Mouse (Mus musculus): Measurements from ENCODE around the gene Pced1b.

The Pced1b gene

GRCm38 (mm10) chr15:97421533-97421932 lies 174.6 kb downstream of the Pced1b start:
- ChIA-PET CTCF (interaction anchor here in 1 of 4 experiments (1.1 kb wide), 1 partner anchor 251 kb away, joined by 3 read pairs; no protein-coding TSS in a partner anchor), POLR2A (interaction anchor here in 2 of 4 experiments (0.8 to 2.8 kb wide), 9 partner anchors 9 to 53 kb away, joined by 3 to 10 read pairs (median 5); no protein-coding TSS in a partner anchor)

- POLR2A ChIA-PET: interaction anchor here in 2 of 4 experiments (0.6 to 2.8 kb wide), 12 partner anchors 8 to 55 kb away, joined by 3 to 10 read pairs (median 5); no protein-coding TSS in a partner anchor
- CTCF ChIA-PET: interaction anchor here in 1 of 4 experiments (0.7 to 2.8 kb wide), 3 partner anchors 11 to 93 kb away, joined by 3 to 9 read pairs (median 3); no protein-coding TSS in a partner anchor
These were observed 175.5 kb downstream of the Pced1b start for GRCm38 (mm10) chr15:97422212-97422944.

- ChIA-PET POLR2A (interaction anchor here in 3 of 4 experiments (0.5 to 1.8 kb wide), 11 partner anchors 10 to 1630 kb away, joined by 3 to 7 read pairs (median 3); no protein-coding TSS in a partner anchor), CTCF (interaction anchor here in 2 of 4 experiments (0.6 to 2.8 kb wide), 4 partner anchors 10 to 239 kb away, joined by 4 to 9 read pairs (median 7); no protein-coding TSS in a partner anchor)
These were observed 177.5 kb downstream of the Pced1b start for GRCm38 (mm10) chr15:97424375-97424774.

- CTCF ChIA-PET: interaction anchor here in 2 of 4 experiments (0.6 to 2.8 kb wide), 3 partner anchors 13 to 239 kb away, joined by 6 to 9 read pairs (median 8); no protein-coding TSS in a partner anchor
- POLR2A ChIA-PET: interaction anchor here in 3 of 4 experiments (0.5 to 1.4 kb wide), 7 partner anchors 9 to 169 kb away, joined by 3 to 8 read pairs (median 3); no protein-coding TSS in a partner anchor
These were observed 178.1 kb downstream of the Pced1b start for GRCm38 (mm10) chr15:97424961-97425360.

GRCm38 (mm10) chr15:97429201-97429900 lies 182.4 kb downstream of the Pced1b start:
- POLR2A ChIA-PET: interaction anchor here in 3 of 4 experiments (0.7 to 3.4 kb wide), 8 partner anchors 8 to 164 kb away, joined by 3 to 9 read pairs (median 4); no protein-coding TSS in a partner anchor

GRCm38 (mm10) chr15:97431533-97431932 lies 184.6 kb downstream of the Pced1b start:
- CTCF ChIA-PET: no interaction called here
- POLR2A ChIA-PET: interaction anchor here in 3 of 4 experiments (0.6 to 3.4 kb wide), 7 partner anchors 9 to 64 kb away, joined by 3 to 9 read pairs (median 3); no protein-coding TSS in a partner anchor

More at GRCm38 (mm10) chr15:97429201-97429900, 182.4 kb downstream of the Pced1b start:
- CTCF ChIA-PET: interaction anchor here in 1 of 4 experiments (0.6 to 0.7 kb wide), 2 partner anchors 76 to 175 kb away, joined by 4 to 5 read pairs; no protein-coding TSS in a partner anchor

GRCm38 (mm10) chr15:97432221-97432620 lies 185.3 kb downstream of the Pced1b start:
- ChIA-PET CTCF (interaction anchor here in 1 of 4 experiments (0.7 kb wide), 1 partner anchor 665 kb away, joined by 3 read pairs; no protein-coding TSS in a partner anchor), POLR2A (interaction anchor here in 2 of 4 experiments (1.0 to 3.4 kb wide), 5 partner anchors 10 to 64 kb away, joined by 3 to 9 read pairs (median 3); no protein-coding TSS in a partner anchor)

All from embryonic stem cell, embryonic (primary cell).